Mouse (Mus musculus) spleen, adult 2 months (tissue): ENCODE data around the gene Tnfrsf25.

Experiments used
- CTCF ChIP-seq: fragments of 200-500 bp; IDR thresholded peaks from 2 replicates; pipeline ENCODE4 v1.5.1; 2011; ENCODE audit warnings: mild to moderate bottlenecking, inconsistent platforms; ENCODE audit not compliant: insufficient read depth, insufficient read length, insufficient replicate concordance; ENCODE audit errors: extremely low read depth
- POLR2A ChIP-seq: fragments of 200-500 bp; IDR thresholded peaks from 2 replicates; pipeline ENCODE4 v1.6.1; 2011; ENCODE audit warnings: low read depth, low read length, inconsistent platforms

GRCm38 (mm10) chr4:152090191-152090590 is 25.5 kb upstream of the Tnfrsf25 start:
- no peak for TF ChIP-seq CTCF
- no peak for TF ChIP-seq POLR2A
